Mouse (Mus musculus) CD8-positive naive resting alpha-beta T cell, adult 57 days (primary cell): ENCODE results near the gene Shox2. TPM values are rescaled to one million over a fixed set of nuclear protein-coding genes. Genes with fewer than 3 reads are reported as not detected.

ENCODE experiments used
- total RNA-seq: library from RNA; stranded (reverse); gene quantifications from one replicate; pipeline ENCODE4 v1.2.4, GENCODE M21; 2023

Shox2 gene
- not detected for total RNA-seq

DNA sequence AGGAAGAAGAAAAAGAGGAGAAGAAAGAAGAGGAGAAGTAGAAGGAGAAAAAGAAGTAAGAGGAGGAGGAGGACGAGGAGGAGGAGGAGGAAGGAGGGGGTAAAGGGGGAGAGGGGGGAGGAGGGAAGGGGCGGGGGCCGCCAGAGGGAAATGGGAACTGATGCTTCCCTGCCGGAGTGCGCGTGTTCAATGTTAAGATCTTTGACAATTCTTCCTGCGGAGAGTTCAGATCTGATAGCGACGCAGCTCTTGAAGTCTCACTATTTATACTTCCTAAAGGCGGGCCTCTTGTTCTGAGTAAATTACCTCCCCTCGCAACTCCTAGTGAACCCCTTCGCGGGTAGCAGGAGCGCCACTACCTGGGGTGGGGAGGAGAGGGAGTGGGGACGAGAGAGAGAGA, at the start of gene Shox2:
Gene Shox2 (minus strand): TSS at position 66 of the 400 bp plus-strand sequence.

DNA sequence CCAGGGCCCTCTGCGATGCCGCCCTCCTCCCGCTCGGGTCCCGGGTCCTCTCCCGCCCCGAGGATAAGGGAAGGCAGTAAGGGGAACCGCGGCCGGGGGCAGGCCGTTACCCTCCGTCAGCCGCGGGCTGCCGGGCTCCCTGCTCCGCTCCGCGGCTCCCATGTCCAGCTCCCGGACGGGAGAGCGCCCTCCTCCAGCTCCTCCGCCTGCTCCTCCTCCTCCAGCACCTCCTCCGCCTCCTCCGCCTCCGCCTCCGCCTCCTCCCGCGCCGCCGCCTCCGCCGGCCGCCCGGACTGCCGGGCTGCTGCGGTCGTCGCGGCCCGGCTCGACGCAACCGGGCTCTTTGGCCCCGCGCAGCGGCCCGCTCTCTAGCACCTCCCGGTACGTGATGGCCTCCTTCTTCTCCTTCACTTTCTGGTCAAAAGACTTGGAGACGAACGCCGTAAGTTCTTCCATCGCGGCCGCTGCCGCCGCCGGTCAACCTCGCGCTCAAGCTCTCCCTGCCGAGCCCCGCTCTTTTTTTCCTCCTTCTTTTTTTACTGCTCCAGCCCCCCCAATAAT, 390 bp downstream of the Shox2 start, which contains the start of gene Rsrc1:
Gene Rsrc1 (plus strand): TSS at position 290 of the 561 bp plus-strand sequence.

Other genes starting within 250 kb of the Shox2 start
- gene Rsrc1, start 381 bp downstream of the Shox2 start, total RNA-seq: 28.0 TPM